Mouse (Mus musculus) hindbrain, postnatal 0 days (tissue): ENCODE measurements around the gene Palld. TPM values are rescaled to one million over a fixed set of nuclear protein-coding genes. Genes with fewer than 3 reads are reported as not detected.

Experiments used
- ATAC-seq: fragments of 200-750 bp; cut with Nextera tagmentation; 2 replicates; pipeline ENCODE4 v1.8.0; 2017; ENCODE audit warnings: mild to moderate bottlenecking, moderate TSS enrichment, moderate library complexity
- DNase-seq: peaks from one replicate; pipeline ENCODE4 v3.0.0-alpha.2; 2015; ENCODE audit warnings: low spot score
- H3K27ac ChIP-seq: fragments of 300-500 bp; sonication (generic); 2 replicates; pipeline ENCODE4 v1.5.1; 2014; ENCODE audit warnings: mild to moderate bottlenecking
- H3K27me3 ChIP-seq: fragments of 300-500 bp; sonication (generic); 2 replicates; pipeline ENCODE4 v1.6.1; 2014; ENCODE audit warnings: low read length, mixed read lengths; ENCODE audit not compliant: insufficient read depth
- H3K36me3 ChIP-seq: fragments of 300-500 bp; sonication (generic); 2 replicates; pipeline ENCODE4 v1.6.1; 2014; ENCODE audit warnings: low read length, mixed read lengths; ENCODE audit not compliant: insufficient read depth
- H3K4me1 ChIP-seq: fragments of 300-500 bp; sonication (generic); 2 replicates; pipeline ENCODE4 v1.6.1; 2014; ENCODE audit warnings: antibody characterized with exemption, low read length, mixed read lengths; ENCODE audit not compliant: insufficient read depth
- H3K4me2 ChIP-seq: fragments of 300-500 bp; sonication (generic); 2 replicates; pipeline ENCODE4 v1.6.1; 2014; ENCODE audit warnings: low read depth, mild to moderate bottlenecking, low read length, moderate library complexity, mixed read lengths
- H3K4me3 ChIP-seq: fragments of 300-500 bp; sonication (generic); 2 replicates; pipeline ENCODE4 v1.5.1; 2014; ENCODE audit warnings: low read length
- H3K9ac ChIP-seq: fragments of 300-500 bp; sonication (generic); replicated peaks from 2 replicates; pipeline ENCODE4 v1.6.1; 2014; ENCODE audit warnings: mild to moderate bottlenecking, low read length, moderate library complexity, mixed read lengths
- H3K9me3 ChIP-seq: fragments of 300-500 bp; sonication (generic); 2 replicates; pipeline ENCODE4 v1.6.1; 2016; ENCODE audit warnings: low read length, mixed read lengths
- CTCF ChIP-seq: IDR thresholded peaks from 2 replicates; pipeline ENCODE4 v1.5.1; 2016; ENCODE audit warnings: antibody characterized with exemption, control low read depth, low read depth
- WGBS: fragments of 180-500 bp; shearing (Covaris S2); extraction: QIAGEN DNeasy Blood & Tissue Kit; methylation state at CpG from one replicate; pipeline ENCODE4 v1.1.7; 2014; 5-methylcytosine and 5-hydroxymethylcytosine counted together
- polyA plus RNA-seq: library from polyadenylated mRNA; unstranded; fragments of >200 nt; fragmentation: Nextera tagmentation; extraction: Ambion mirVana; gene quantifications from 2 replicates; pipeline ENCODE4 v1.2.1, GENCODE M21; 2015
- total RNA-seq: library from RNA; depleted of rRNA; stranded (reverse); fragments of >200 nt; gene quantifications from 2 replicates; pipeline ENCODE4 v1.2.3, GENCODE M21; 2014

Palld gene
- total and polyA plus RNA-seq, 2 experiments from 2014 or later, result 3.5 to 14.0 TPM

DNA sequence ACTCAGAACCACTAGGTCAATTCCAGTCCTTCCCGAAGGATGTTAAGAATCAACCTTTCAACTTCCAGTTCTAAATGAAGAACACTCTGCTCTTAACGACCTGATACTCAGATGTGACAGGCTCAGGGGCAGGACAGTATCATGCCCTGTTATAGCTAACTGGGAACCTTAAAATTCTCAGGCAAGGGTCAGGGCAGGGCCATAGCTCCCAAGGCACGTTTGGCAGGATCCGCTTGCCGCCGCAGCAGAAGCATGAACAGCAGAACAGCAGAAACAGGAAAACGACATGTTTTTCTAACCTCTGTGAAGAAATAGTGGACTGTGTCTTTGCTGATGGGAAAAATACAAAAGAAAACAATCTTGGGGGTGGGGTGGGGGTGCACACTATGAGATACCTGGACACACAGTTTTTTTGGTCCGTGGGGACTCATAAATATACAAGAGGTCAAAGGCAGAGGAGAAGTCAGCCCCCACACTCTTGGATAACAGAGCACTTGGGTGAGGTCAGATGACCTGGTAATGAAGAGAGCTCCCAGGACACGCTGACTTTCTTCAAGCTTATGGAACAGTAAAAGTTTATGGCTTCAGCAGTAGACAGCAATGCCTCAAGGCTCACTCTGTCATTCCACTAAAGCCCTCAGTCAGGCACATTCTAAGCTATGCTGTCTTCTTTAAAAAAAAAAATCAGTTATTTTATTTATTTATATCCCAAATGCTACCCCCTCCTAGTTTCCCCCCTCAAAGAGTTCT is 201.4 kb downstream of the Palld start:
- no peaks in the 10 kb centered on the region for H3K27me3 ChIP-seq
- no peak for DNase-seq
- no peaks in the 10 kb centered on the region for H3K9me3 ChIP-seq
- H3K9ac ChIP-seq, result no peak overlapping the region
- TF ChIP-seq CTCF, result no peak
- WGBS, result 85% methylated on average over 9 of the region's 9 CpGs
- H3K27ac ChIP-seq, result no peak overlapping the region
- no peak for ATAC-seq
- H3K4me3 ChIP-seq, result no peak overlapping the region
- H3K4me1 ChIP-seq, result peaks cover 5% of the 10 kb centered on the region; the same call in 1 of the 2 replicates
- H3K4me2 ChIP-seq, result no peak overlapping the region
- H3K36me3 ChIP-seq, result no peaks in the 10 kb centered on the region

DNA sequence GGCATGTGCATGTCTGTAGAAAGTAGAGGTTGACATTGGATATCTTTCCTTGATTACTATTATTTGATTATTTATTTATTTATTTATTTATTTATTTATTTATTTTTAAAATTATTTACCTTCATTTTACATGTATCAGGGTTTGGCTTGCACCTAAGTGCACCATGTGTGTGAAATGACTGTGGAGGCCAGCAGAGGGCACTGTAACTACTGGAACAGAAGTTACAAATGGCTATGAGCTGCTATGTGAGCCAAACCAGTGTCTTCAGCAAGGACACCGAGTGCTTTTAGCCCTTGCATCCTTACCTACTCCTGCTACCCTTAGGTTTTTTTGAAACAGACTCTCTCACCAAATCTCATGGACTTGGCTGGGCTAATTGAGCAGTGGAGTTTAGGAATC is 202.2 kb downstream of the Palld start:
- Histone ChIP-seq H3K9me3 (no peaks in the 10 kb centered on the region), H3K4me2 (no peak overlapping the region), H3K4me3 (no peak overlapping the region), H3K27me3 (no peaks in the 10 kb centered on the region), H3K27ac (no peak overlapping the region), H3K4me1 (peaks cover 5% of the 10 kb centered on the region; the same call in 1 of the 2 replicates), H3K36me3 (no peaks in the 10 kb centered on the region), H3K9ac (no peak overlapping the region)
- ATAC-seq (no peak), DNase-seq (peak; percentile 33)
- peak; percentile 46 for TF ChIP-seq CTCF
- 91% methylated on average over 1 of the region's 1 CpGs for WGBS

DNA sequence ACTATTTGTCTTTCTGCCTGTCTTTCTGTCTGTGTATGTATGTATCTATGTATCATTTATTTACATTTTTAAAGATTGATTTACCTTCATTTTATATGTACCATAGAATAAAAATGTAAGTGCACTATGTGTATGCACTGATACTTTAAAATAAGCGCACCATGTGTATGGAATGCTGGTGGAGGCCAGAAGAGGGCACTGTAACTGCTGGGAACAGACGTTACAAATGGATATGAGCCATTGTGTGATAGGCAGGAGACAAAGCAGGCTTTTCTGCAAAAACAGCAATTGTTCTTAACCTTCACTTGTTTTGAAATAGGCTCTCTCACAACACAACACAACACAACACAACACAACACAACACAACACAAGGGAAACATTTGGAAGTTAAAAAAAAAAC is 203.5 kb downstream of the Palld start:
- Histone ChIP-seq H3K36me3 (no peaks in the 10 kb centered on the region), H3K4me1 (peaks cover 5% of the 10 kb centered on the region; the same call in 1 of the 2 replicates), H3K27me3 (no peaks in the 10 kb centered on the region), H3K9me3 (no peaks in the 10 kb centered on the region), H3K27ac (no peak overlapping the region), H3K9ac (no peak overlapping the region), H3K4me3 (no peak overlapping the region), H3K4me2 (no peak overlapping the region)
- DNase-seq, result no peak
- WGBS, result 79% methylated on average over 2 of the region's 2 CpGs
- no peak for ATAC-seq
- peak; percentile 38 for TF ChIP-seq CTCF

DNA sequence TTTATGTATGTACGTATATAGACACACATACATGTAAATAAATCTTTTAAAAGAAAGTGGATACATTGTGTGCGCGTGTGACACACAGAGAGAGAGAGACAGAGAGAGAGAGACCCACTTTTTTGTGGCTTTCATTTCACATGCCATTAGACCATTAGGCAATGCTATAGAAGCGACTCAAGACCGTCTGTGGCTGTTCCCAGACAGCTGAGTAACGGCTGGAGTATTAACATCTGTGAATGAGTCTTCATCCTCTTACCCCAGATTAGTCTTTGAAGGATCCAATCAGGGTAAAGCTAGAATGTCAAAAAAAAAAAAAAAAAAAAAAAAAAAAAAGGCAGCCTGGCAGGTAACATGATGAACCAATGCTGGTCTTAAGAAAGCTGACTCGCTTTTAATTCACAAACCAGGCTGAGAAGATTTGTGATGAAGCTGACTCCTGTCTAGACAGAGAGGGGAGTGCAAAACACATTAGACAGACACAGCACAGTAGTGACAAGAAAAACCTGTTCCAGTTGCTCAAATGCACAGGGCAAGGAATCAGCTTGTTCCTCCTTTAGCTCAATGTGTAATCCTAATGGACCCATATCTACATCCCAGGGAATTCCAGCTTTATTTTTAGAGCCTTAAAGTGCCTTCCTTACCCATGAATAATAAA is 204.6 kb downstream of the Palld start:
- TF ChIP-seq CTCF, result no peak
- DNase-seq, result no peak
- Histone ChIP-seq H3K9me3 (no peaks in the 10 kb centered on the region), H3K9ac (no peak overlapping the region), H3K27me3 (no peaks in the 10 kb centered on the region), H3K4me1 (no peaks in the 10 kb centered on the region), H3K36me3 (no peaks in the 10 kb centered on the region), H3K4me2 (no peak overlapping the region), H3K4me3 (no peak overlapping the region), H3K27ac (no peak overlapping the region)
- ATAC-seq, result no peak
- WGBS, result 87% methylated on average over 7 of the region's 7 CpGs

DNA sequence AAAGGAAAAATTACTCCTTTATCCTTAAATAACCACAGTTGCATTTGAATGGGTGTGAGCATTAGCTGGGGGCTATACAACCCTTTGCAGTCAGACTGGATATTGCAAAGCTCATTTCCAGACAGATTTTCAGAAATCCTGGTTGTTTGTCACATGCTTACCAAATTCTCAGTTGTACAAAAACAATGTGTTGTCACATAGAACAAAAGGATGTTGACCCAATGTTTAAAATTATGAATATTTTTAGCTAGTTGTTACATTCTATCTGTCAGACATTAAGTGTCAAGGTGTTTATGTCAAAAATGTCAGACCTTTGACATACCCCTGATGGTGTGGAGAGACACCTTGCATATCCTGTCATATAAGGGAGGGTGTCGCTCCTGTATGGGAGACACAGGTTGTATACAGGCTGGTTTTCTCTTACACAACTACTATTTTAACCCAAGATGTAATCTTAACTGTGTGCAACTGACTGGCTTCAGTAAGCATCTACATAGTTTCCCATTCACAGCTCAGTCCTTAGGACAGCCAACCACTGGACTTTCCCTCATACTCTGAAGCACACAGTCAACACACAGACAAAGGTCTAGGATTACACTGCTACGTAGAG is 205.5 kb downstream of the Palld start:
- Histone ChIP-seq H3K4me2 (no peak overlapping the region), H3K4me1 (no peaks in the 10 kb centered on the region), H3K9ac (no peak overlapping the region), H3K4me3 (no peak overlapping the region), H3K36me3 (no peaks in the 10 kb centered on the region), H3K9me3 (no peaks in the 10 kb centered on the region), H3K27me3 (no peaks in the 10 kb centered on the region), H3K27ac (no peak overlapping the region)
- no peak for DNase-seq
- no peak for ATAC-seq
- TF ChIP-seq CTCF, result no peak
- 90% methylated on average over 2 of the region's 2 CpGs for whole genome bisulfite sequencing

DNA sequence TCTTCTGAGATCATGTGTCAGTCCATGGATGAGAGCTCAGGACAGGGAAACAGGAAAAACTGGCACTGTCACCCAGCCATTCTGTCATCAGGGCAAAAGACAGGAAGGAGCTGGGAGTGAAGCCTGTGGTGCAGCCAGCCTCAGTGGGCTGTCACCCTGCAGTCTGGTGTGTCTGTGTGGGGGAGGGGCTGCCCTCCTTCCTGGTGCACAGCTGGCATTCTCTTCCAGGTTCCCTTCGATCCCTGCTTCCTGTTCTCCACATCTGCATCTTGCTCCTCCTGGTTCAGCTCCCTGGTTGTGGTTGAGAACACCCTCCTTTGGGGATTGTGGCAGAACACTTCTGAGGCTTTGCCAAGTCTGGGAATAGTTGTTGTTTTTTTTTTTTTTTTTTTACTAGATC is 207.1 kb downstream of the Palld start:
- H3K9ac ChIP-seq, result no peak overlapping the region
- ATAC-seq (no peak), DNase-seq (no peak)
- no peak overlapping the region for H3K4me2 ChIP-seq
- no peaks in the 10 kb centered on the region for H3K36me3 ChIP-seq
- H3K27me3 ChIP-seq, result no peaks in the 10 kb centered on the region
- 78% methylated on average over 1 of the region's 1 CpGs for WGBS
- H3K9me3 ChIP-seq, result no peaks in the 10 kb centered on the region
- no peak overlapping the region for H3K27ac ChIP-seq
- H3K4me1 ChIP-seq, result no peaks in the 10 kb centered on the region
- no peak overlapping the region for H3K4me3 ChIP-seq
- no peak for TF ChIP-seq CTCF
